Mouse (Mus musculus): ENCODE measurements around the gene Slc7a11.

GRCm38 (mm10) chr3:49987236-49987635 is 456.2 kb downstream of the Slc7a11 start:
- TF ChIP-seq GATA1 (IDR thresholded peaks at IDR 0.05; ENCODE audit: borderline replicate concordance, low read length) = no peak
- TF ChIP-seq FLI1 (IDR thresholded peaks at IDR 0.05; ENCODE audit: low read length) = no peak

All from megakaryocyte, embryonic 14.5 days (primary cell).